Mouse (Mus musculus): ENCODE measurements around the gene Syt14. TPM values are rescaled to one million over a fixed set of nuclear protein-coding genes. Genes with fewer than 3 reads are reported as not detected.

The Syt14 gene
- polyA plus RNA-seq, 1 experiment, result 1.7 TPM

- DNase-seq, result no peak
- H3K36me3 ChIP-seq (ENCODE audit: control insufficient read depth, insufficient read depth, low read length), result no peaks in the 10 kb centered on the region
- no peak for TF ChIP-seq POLR2A (IDR thresholded peaks at IDR 0.05; ENCODE audit: low read depth, low read length)
- TF ChIP-seq CTCF (conservative IDR thresholded peaks at IDR 0.05; ENCODE audit: insufficient read depth, insufficient read length, low read depth, low read length), result no peak
- no peak overlapping the region for H3K4me3 ChIP-seq (ENCODE audit: insufficient read depth, low read depth, low read length)
- 50% methylated on average over 2 of the region's 2 CpGs for WGBS
- H3K27me3 ChIP-seq (replicated peaks; ENCODE audit: control insufficient read depth, insufficient read depth, low read length), result no peaks in the 10 kb centered on the region
- peaks cover 3% of the 10 kb centered on the region for H3K4me1 ChIP-seq (ENCODE audit: control insufficient read depth, insufficient read depth, low read length)
- H3K27ac ChIP-seq (ENCODE audit: insufficient read depth, low read depth, low read length), result no peak overlapping the region
Measured at GRCm38 (mm10) chr1:192851126-192851525, 184.4 kb downstream of the Syt14 start.

- no peak for DNase-seq
- TF ChIP-seq CTCF (conservative IDR thresholded peaks at IDR 0.05; ENCODE audit: insufficient read depth, insufficient read length, low read depth, low read length), result no peak
- no peak for TF ChIP-seq POLR2A (IDR thresholded peaks at IDR 0.05; ENCODE audit: low read depth, low read length)
- Histone ChIP-seq H3K27me3 (replicated peaks; ENCODE audit: control insufficient read depth, insufficient read depth, low read length) (no peaks in the 10 kb centered on the region), H3K4me1 (ENCODE audit: control insufficient read depth, insufficient read depth, low read length) (peaks cover 3% of the 10 kb centered on the region), H3K4me3 (ENCODE audit: insufficient read depth, low read depth, low read length) (no peak overlapping the region), H3K27ac (ENCODE audit: insufficient read depth, low read depth, low read length) (no peak overlapping the region), H3K36me3 (ENCODE audit: control insufficient read depth, insufficient read depth, low read length) (no peaks in the 10 kb centered on the region)
- 71% methylated on average over 5 of the region's 5 CpGs for WGBS
Measured at GRCm38 (mm10) chr1:192849616-192850015, 186.0 kb downstream of the Syt14 start.

- H3K4me3 ChIP-seq (ENCODE audit: insufficient read depth, low read depth, low read length), result no peak overlapping the region
- no peak for TF ChIP-seq POLR2A (IDR thresholded peaks at IDR 0.05; ENCODE audit: low read depth, low read length)
- no peak for TF ChIP-seq CTCF (conservative IDR thresholded peaks at IDR 0.05; ENCODE audit: insufficient read depth, insufficient read length, low read depth, low read length)
- peaks cover 3% of the 10 kb centered on the region for H3K4me1 ChIP-seq (ENCODE audit: control insufficient read depth, insufficient read depth, low read length)
- no peaks in the 10 kb centered on the region for H3K36me3 ChIP-seq (ENCODE audit: control insufficient read depth, insufficient read depth, low read length)
- no peaks in the 10 kb centered on the region for H3K27me3 ChIP-seq (replicated peaks; ENCODE audit: control insufficient read depth, insufficient read depth, low read length)
- H3K27ac ChIP-seq (ENCODE audit: insufficient read depth, low read depth, low read length), result no peak overlapping the region
- 83% methylated on average over 3 of the region's 3 CpGs for WGBS
- no peak for DNase-seq
Measured at GRCm38 (mm10) chr1:192847254-192847653, 188.3 kb downstream of the Syt14 start.

Other genes starting within 250 kb of the Syt14 start
- gene Sertad4, start 180.0 kb downstream of the Syt14 start, polyA plus RNA-seq (2012; rRNA removed), result 1.6 and 2.6 TPM in 2 replicates
- gene Diexf, start 94.5 kb upstream of the Syt14 start, polyA plus RNA-seq (2012; rRNA removed), result 13.0 and 13.5 TPM in 2 replicates
- gene Irf6, start 117.3 kb upstream of the Syt14 start, polyA plus RNA-seq (2012; rRNA removed), result 30.6 and 37.9 TPM in 2 replicates
- 2.3 and 2.8 TPM in 2 replicates for gene A130010J15Rik, start 132.3 kb upstream of the Syt14 start, polyA plus RNA-seq (2012; rRNA removed)
- gene Traf3ip3, start 165.9 kb upstream of the Syt14 start, polyA plus RNA-seq (2012; rRNA removed), result 0.52 and 3.2 TPM in 2 replicates
- 2.7 and 4.8 TPM in 2 replicates for gene Lamb3, start 171.9 kb upstream of the Syt14 start, polyA plus RNA-seq (2012; rRNA removed)
- gene Hsd11b1, start 228.3 kb upstream of the Syt14 start, polyA plus RNA-seq (2012; rRNA removed), result 125 and 136 TPM in 2 replicates
- gene G0s2, start 237.4 kb upstream of the Syt14 start, polyA plus RNA-seq (2012; rRNA removed), result 175 and 201 TPM in 2 replicates